Mouse (Mus musculus) thymus, adult 2 months (tissue): ENCODE data around the gene Plekha6.

Experiments used
- CTCF ChIP-seq: fragments of 200-500 bp; IDR thresholded peaks from 2 replicates; pipeline ENCODE4 v1.5.1; 2012; ENCODE audit warnings: mild to moderate bottlenecking, control low read depth, low read length, moderate library complexity, borderline replicate concordance; ENCODE audit not compliant: control insufficient read depth, poor library complexity, insufficient read depth; ENCODE audit errors: extremely low read depth
- POLR2A ChIP-seq: fragments of 200-500 bp; IDR thresholded peaks from 2 replicates; pipeline ENCODE4 v1.6.1; 2012; ENCODE audit warnings: mild to moderate bottlenecking, low read length, control low read depth, moderate library complexity; ENCODE audit not compliant: control insufficient read depth, poor library complexity, insufficient read depth; ENCODE audit errors: extremely low read depth

DNA sequence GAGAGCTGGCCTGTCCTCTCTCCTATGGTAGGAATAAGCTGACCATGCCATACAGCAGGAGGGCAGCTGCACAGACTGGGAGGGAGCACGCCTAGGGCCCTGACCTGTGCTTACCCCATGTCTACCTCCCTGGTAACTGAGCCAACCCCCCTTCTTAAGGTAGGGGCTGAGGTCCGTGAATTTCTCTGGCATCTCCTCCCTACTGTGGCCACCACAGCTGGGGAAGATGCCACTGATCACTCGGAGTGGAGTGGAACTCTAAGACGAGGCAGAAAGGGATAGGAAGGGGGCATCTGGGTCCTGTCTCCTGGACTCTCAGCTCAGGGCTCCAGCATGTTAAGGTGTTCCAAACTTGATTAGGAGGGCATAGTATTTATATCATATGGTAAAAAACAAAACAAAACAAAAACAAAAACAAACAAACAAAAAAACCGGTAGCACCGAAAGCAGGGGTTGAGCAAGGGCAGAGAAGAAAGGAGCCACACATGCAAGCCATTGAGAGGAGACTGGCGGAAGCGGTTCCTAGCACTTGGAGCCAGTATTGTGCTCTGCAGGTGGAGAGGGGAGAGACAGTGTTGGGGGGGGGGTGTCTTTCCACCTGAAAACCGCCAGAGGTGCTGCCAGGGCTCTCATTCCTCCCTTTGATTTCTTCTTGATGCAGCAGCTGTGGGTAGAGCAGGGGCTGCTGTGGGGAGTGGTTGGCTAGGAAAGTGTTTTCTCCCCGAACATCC is 89.0 kb downstream of the Plekha6 start:
- no peak for TF ChIP-seq CTCF
- no peak for TF ChIP-seq POLR2A
